Mouse (Mus musculus) thymus, adult 2 months (tissue): ENCODE results near the gene Zfp598.

Experiments used
- CTCF ChIP-seq: fragments of 200-500 bp; IDR thresholded peaks from 2 replicates; pipeline ENCODE4 v1.5.1; 2012; ENCODE audit warnings: mild to moderate bottlenecking, control low read depth, low read length, moderate library complexity, borderline replicate concordance; ENCODE audit not compliant: control insufficient read depth, poor library complexity, insufficient read depth; ENCODE audit errors: extremely low read depth
- POLR2A ChIP-seq: fragments of 200-500 bp; IDR thresholded peaks from 2 replicates; pipeline ENCODE4 v1.6.1; 2012; ENCODE audit warnings: mild to moderate bottlenecking, low read length, control low read depth, moderate library complexity; ENCODE audit not compliant: control insufficient read depth, poor library complexity, insufficient read depth; ENCODE audit errors: extremely low read depth

DNA sequence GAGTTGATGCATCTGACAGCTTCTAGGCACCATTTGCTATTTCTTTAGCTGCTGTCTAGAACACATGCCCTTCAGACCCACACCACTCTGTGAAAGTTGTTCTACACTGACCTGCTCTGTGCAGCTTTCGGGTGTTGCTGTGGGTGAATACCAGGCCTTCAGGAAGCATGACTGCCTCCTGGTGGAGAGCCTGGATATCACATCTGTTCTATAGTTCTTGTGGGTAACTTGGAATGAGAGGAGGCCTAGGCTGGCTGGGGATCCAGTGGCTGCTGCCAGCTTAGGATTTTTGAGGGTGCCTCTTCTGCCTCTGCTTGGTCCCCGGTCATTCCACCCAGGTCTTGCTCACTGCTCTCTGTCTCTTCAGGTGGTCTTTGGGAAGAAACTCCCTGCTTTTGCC is 6.7 kb downstream of the Zfp598 start:
- TF ChIP-seq CTCF: peak; percentile 61; the same call in 1 of the 2 replicates
- no peak for TF ChIP-seq POLR2A
